16 mouse cellular contexts compared by ENCODE assay signal in the genomic region with DNA sequence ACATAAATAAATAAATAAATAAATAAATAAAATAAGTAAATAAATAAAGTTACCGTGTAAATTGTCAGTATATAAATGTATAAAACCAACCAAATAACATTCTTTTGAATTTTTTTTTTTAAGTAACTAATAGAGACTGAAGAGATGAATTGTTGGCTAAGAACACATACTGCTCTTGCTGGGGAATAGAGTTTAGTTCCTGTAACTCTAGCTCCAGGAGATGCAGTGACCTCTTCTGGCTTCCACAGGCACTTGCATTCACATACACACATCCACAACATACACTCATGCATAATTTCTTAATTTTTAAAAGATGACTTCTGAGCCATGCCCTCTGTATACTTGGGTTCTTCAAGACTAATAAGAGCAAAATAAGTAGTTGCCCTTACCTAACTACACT. TPM values are rescaled to one million over a fixed set of nuclear protein-coding genes. Genes with fewer than 3 reads are reported as not detected.
"Had no signal": no experiment of that assay in that cellular context is flagged by ENCODE, and none has a peak within 500 bp of the region (broad histone marks: within the 10 kb centered on the region; RNA-seq: fewer than 3 reads in every experiment).

No protein-coding gene starts in this region.

- H3K27ac ChIP-seq: limb, embryonic 13.5 days; liver, embryonic 15.5 days; neural tube, embryonic 13.5 days; stomach, embryonic 15.5 days had no signal

- H3K4me2 ChIP-seq: limb, embryonic 13.5 days; liver, embryonic 15.5 days; lung, embryonic 14.5 days; neural tube, embryonic 13.5 days; stomach, embryonic 15.5 days had no signal

- H3K9me3 ChIP-seq: limb, embryonic 13.5 days; liver, embryonic 15.5 days; neural tube, embryonic 13.5 days; stomach, embryonic 15.5 days had no signal

- H3K27me3 ChIP-seq: limb, embryonic 13.5 days; liver, embryonic 15.5 days; neural tube, embryonic 13.5 days; stomach, embryonic 15.5 days had no signal

- H3K4me1 ChIP-seq: liver, embryonic 15.5 days; neural tube, embryonic 13.5 days; stomach, embryonic 15.5 days had no signal

- H3K4me3 ChIP-seq: limb, embryonic 13.5 days; liver, embryonic 15.5 days; neural tube, embryonic 13.5 days; stomach, embryonic 15.5 days had no signal

- DNase-seq: kidney, adult 11 months; kidney, adult 9 months; kidney, postnatal 14 days; left cerebral cortex, postnatal 4 days; lung, embryonic 14.5 days; lung, postnatal 10 days; lung, postnatal 4 days; midbrain, embryonic 14.5 days; right cerebral cortex, postnatal 14 days; thymus, postnatal 4 days had no signal

- H3K9ac ChIP-seq: limb, embryonic 13.5 days; liver, embryonic 15.5 days; lung, embryonic 14.5 days; neural tube, embryonic 13.5 days; stomach, embryonic 15.5 days had no signal

RNA-seq across cellular contexts. Expression of gene Tex38, which starts 26.0 kb away (rescaled TPM):
- total RNA-seq: liver, adult 2 months; megakaryocyte-erythroid progenitor cell, adult 5-6 weeks had no signal
- polyA plus RNA-seq: liver, embryonic 15.5 days; lung, embryonic 14.5 days; neural tube, embryonic 13.5 days had no signal
